Mouse (Mus musculus): ENCODE results near the gene Gm26897. TPM values are rescaled to one million over a fixed set of nuclear protein-coding genes. Genes with fewer than 3 reads are reported as not detected.
A peak's percentile ranks its signal among the peaks of the same experiment; 100 is the strongest.

Gm26897 gene
- polyA plus RNA-seq, 1 experiment from 2014 or later = not detected

- no peak for ATAC-seq
- H3K27ac ChIP-seq (ENCODE audit: low read length) = no peak overlapping the region
Observed at GRCm38 (mm10) chr5:111725195-111725920, 8.4 kb upstream of the Gm26897 start.

GRCm38 (mm10) chr5:111728411-111728810 is 5.3 kb upstream of the Gm26897 start:
- 76% methylated on average over 4 of the region's 4 CpGs for WGBS
- H3K27me3 ChIP-seq (replicated peaks; ENCODE audit: insufficient read depth, low read length) = no peaks in the 10 kb centered on the region
- H3K36me3 ChIP-seq (ENCODE audit: insufficient read depth, low read length) = no peaks in the 10 kb centered on the region
- no peak overlapping the region for H3K27ac ChIP-seq (ENCODE audit: low read length)
- H3K4me1 ChIP-seq (ENCODE audit: insufficient read depth, low read depth, low read length) = no peaks in the 10 kb centered on the region
- TF ChIP-seq CTCF (IDR thresholded peaks at IDR 0.05) = peak; percentile 53
- no peak for TF ChIP-seq EP300 (IDR thresholded peaks at IDR 0.05)
- no peak overlapping the region for H3K4me3 ChIP-seq (ENCODE audit: low read depth, low read length)
- H3K4me2 ChIP-seq (replicated peaks; ENCODE audit: low read depth, low read length) = no peak overlapping the region
- DNase-seq (ENCODE audit: low spot score) = no peak
- H3K9ac ChIP-seq (replicated peaks; ENCODE audit: low read depth) = no peak overlapping the region
- no peak for ATAC-seq
- H3K9me3 ChIP-seq (ENCODE audit: low read length) = no peaks in the 10 kb centered on the region

More at GRCm38 (mm10) chr5:111725195-111725920, 8.4 kb upstream of the Gm26897 start:
- no peaks in the 10 kb centered on the region for H3K27me3 ChIP-seq (replicated peaks; ENCODE audit: insufficient read depth, low read length)
- 58% methylated on average over 22 of the region's 22 CpGs for WGBS
- no peak overlapping the region for H3K4me3 ChIP-seq (ENCODE audit: low read depth, low read length)
- no peaks in the 10 kb centered on the region for H3K36me3 ChIP-seq (ENCODE audit: insufficient read depth, low read length)
- no peaks in the 10 kb centered on the region for H3K9me3 ChIP-seq (ENCODE audit: low read length)
- TF ChIP-seq CTCF (IDR thresholded peaks at IDR 0.05) (no peak), EP300 (IDR thresholded peaks at IDR 0.05) (no peak)
- no peak overlapping the region for H3K9ac ChIP-seq (replicated peaks; ENCODE audit: low read depth)
- no peaks in the 10 kb centered on the region for H3K4me1 ChIP-seq (ENCODE audit: insufficient read depth, low read depth, low read length)
- no peak for DNase-seq (ENCODE audit: low spot score)
- H3K4me2 ChIP-seq (replicated peaks; ENCODE audit: low read depth, low read length) = no peak overlapping the region

- H3K4me2 ChIP-seq (replicated peaks; ENCODE audit: low read depth, low read length) = no peak overlapping the region
Observed at GRCm38 (mm10) chr5:111730560-111731167, 3.1 kb upstream of the Gm26897 start.

GRCm38 (mm10) chr5:111732194-111732593 is 1.5 kb upstream of the Gm26897 start:
- Histone ChIP-seq H3K27me3 (replicated peaks; ENCODE audit: insufficient read depth, low read length) (no peaks in the 10 kb centered on the region), H3K4me2 (replicated peaks; ENCODE audit: low read depth, low read length) (no peak overlapping the region), H3K4me3 (ENCODE audit: low read depth, low read length) (no peak overlapping the region), H3K36me3 (ENCODE audit: insufficient read depth, low read length) (no peaks in the 10 kb centered on the region), H3K9ac (replicated peaks; ENCODE audit: low read depth) (no peak overlapping the region), H3K27ac (ENCODE audit: low read length) (no peak overlapping the region), H3K4me1 (ENCODE audit: insufficient read depth, low read depth, low read length) (no peaks in the 10 kb centered on the region), H3K9me3 (ENCODE audit: low read length) (no peaks in the 10 kb centered on the region)
- 28% methylated on average over 2 of the region's 2 CpGs for WGBS
- no peak for TF ChIP-seq CTCF (IDR thresholded peaks at IDR 0.05)
- TF ChIP-seq EP300 (IDR thresholded peaks at IDR 0.05) = no peak
- DNase-seq (ENCODE audit: low spot score) (peak; percentile 38), ATAC-seq (no peak)

More at GRCm38 (mm10) chr5:111730560-111731167, 3.1 kb upstream of the Gm26897 start:
- Histone ChIP-seq H3K27me3 (replicated peaks; ENCODE audit: insufficient read depth, low read length) (no peaks in the 10 kb centered on the region), H3K4me3 (ENCODE audit: low read depth, low read length) (no peak overlapping the region), H3K27ac (ENCODE audit: low read length) (no peak overlapping the region), H3K9me3 (ENCODE audit: low read length) (no peaks in the 10 kb centered on the region), H3K36me3 (ENCODE audit: insufficient read depth, low read length) (no peaks in the 10 kb centered on the region), H3K9ac (replicated peaks; ENCODE audit: low read depth) (no peak overlapping the region), H3K4me1 (ENCODE audit: insufficient read depth, low read depth, low read length) (no peaks in the 10 kb centered on the region)
- WGBS = 31% methylated on average over 16 of the region's 16 CpGs
- DNase-seq (ENCODE audit: low spot score) (no peak), ATAC-seq (no peak)
- TF ChIP-seq EP300 (IDR thresholded peaks at IDR 0.05) = no peak
- TF ChIP-seq CTCF (IDR thresholded peaks at IDR 0.05) = no peak

GRCm38 (mm10) chr5:111739480-111739879 is 5.8 kb downstream of the Gm26897 start:
- H3K36me3 ChIP-seq (ENCODE audit: insufficient read depth, low read length) = no peaks in the 10 kb centered on the region
- TF ChIP-seq EP300 (IDR thresholded peaks at IDR 0.05) (no peak), CTCF (IDR thresholded peaks at IDR 0.05) (no peak)
- H3K4me3 ChIP-seq (ENCODE audit: low read depth, low read length) = no peak overlapping the region
- no peak overlapping the region for H3K9ac ChIP-seq (replicated peaks; ENCODE audit: low read depth)
- 57% methylated on average over 6 of the region's 6 CpGs for WGBS
- H3K27me3 ChIP-seq (replicated peaks; ENCODE audit: insufficient read depth, low read length) = 0 out of 2 replicates have a peak, but pooled peaks cover 5% of the 10 kb centered on the region
- ATAC-seq (no peak), DNase-seq (ENCODE audit: low spot score) (no peak)
- H3K9me3 ChIP-seq (ENCODE audit: low read length) = no peaks in the 10 kb centered on the region
- H3K27ac ChIP-seq (ENCODE audit: low read length) = no peak overlapping the region
- no peaks in the 10 kb centered on the region for H3K4me1 ChIP-seq (ENCODE audit: insufficient read depth, low read depth, low read length)
- H3K4me2 ChIP-seq (replicated peaks; ENCODE audit: low read depth, low read length) = no peak overlapping the region

GRCm38 (mm10) chr5:111740384-111741275 is 6.9 kb downstream of the Gm26897 start:
- no peak overlapping the region for H3K27ac ChIP-seq (ENCODE audit: low read length)
- ATAC-seq (no peak), DNase-seq (ENCODE audit: low spot score) (no peak)
- no peak for TF ChIP-seq EP300 (IDR thresholded peaks at IDR 0.05)
- 0 out of 2 replicates have a peak, but pooled peaks cover 5% of the 10 kb centered on the region for H3K27me3 ChIP-seq (replicated peaks; ENCODE audit: insufficient read depth, low read length)
- no peak overlapping the region for H3K9ac ChIP-seq (replicated peaks; ENCODE audit: low read depth)
- H3K4me2 ChIP-seq (replicated peaks; ENCODE audit: low read depth, low read length) = no peak overlapping the region
- H3K9me3 ChIP-seq (ENCODE audit: low read length) = no peaks in the 10 kb centered on the region
- 52% methylated on average over 16 of the region's 16 CpGs for WGBS
- no peaks in the 10 kb centered on the region for H3K4me1 ChIP-seq (ENCODE audit: insufficient read depth, low read depth, low read length)
- H3K4me3 ChIP-seq (ENCODE audit: low read depth, low read length) = no peak overlapping the region
- H3K36me3 ChIP-seq (ENCODE audit: insufficient read depth, low read length) = no peaks in the 10 kb centered on the region

Measured in lung, postnatal 0 days (tissue).